Mouse (Mus musculus): ENCODE data around the gene Zfp428. TPM values are rescaled to one million over a fixed set of nuclear protein-coding genes. Genes with fewer than 3 reads are reported as not detected.

Gene Zfp428
- 2.2 TPM for polyA plus RNA-seq (2017; shearing (Covaris generic))

GRCm38 (mm10) chr7:24506838-24507725 is at the start of gene Zfp428:
Gene Zfp428 (plus strand): TSS chr7:24507006.

GRCm38 (mm10) chr7:24462388-24463319 is 44.2 kb upstream of the Zfp428 start, which contains the start of gene Plaur:
Gene Plaur (plus strand): TSS chr7:24462484.

GRCm38 (mm10) chr7:24481474-24482207 is 25.2 kb upstream of the Zfp428 start, which contains the start of gene Cadm4:
Gene Cadm4 (plus strand): TSS chr7:24482023.

GRCm38 (mm10) chr7:24512355-24512754 is 5.5 kb downstream of the Zfp428 start, which contains the start of gene AC161166.1:
Gene AC161166.1 (minus strand): TSS chr7:24512455.

GRCm38 (mm10) chr7:24530062-24530931 is 23.5 kb downstream of the Zfp428 start, which contains the start of gene Irgq:
Gene Irgq (plus strand): TSS chr7:24530689.

GRCm38 (mm10) chr7:24546068-24546614 is 39.3 kb downstream of the Zfp428 start, which contains the start of the genes Pinlyp and Xrcc1:
Gene Pinlyp (minus strand): TSS chr7:24546118.
Gene Xrcc1 (plus strand): TSS chr7:24546289.

Other genes starting within 250 kb of the Zfp428 start
- gene Zfp93, start 236.6 kb upstream of the Zfp428 start, polyA plus RNA-seq (2017; shearing (Covaris generic)): 1.7 TPM
- gene Zfp61, start 205.8 kb upstream of the Zfp428 start, polyA plus RNA-seq (2017; shearing (Covaris generic)): 20.5 TPM
- gene Zfp94, start 190.3 kb upstream of the Zfp428 start, polyA plus RNA-seq (2017; shearing (Covaris generic)): 12.3 TPM
- gene Tescl, start 173.1 kb upstream of the Zfp428 start, polyA plus RNA-seq (2017; shearing (Covaris generic)): not detected
- not detected for gene Lypd5, start 157.8 kb upstream of the Zfp428 start, polyA plus RNA-seq (2017; shearing (Covaris generic))
- 397 TPM for gene Kcnn4, start 136.7 kb upstream of the Zfp428 start, polyA plus RNA-seq (2017; shearing (Covaris generic))
- gene Smg9, start 107.4 kb upstream of the Zfp428 start, polyA plus RNA-seq (2017; shearing (Covaris generic)): 66.6 TPM
- 0.41 TPM for gene Irgc1, start 54.7 kb upstream of the Zfp428 start, polyA plus RNA-seq (2017; shearing (Covaris generic))
- gene Plaur, start 44.5 kb upstream of the Zfp428 start, polyA plus RNA-seq (2017; shearing (Covaris generic)): 1.7 TPM
- not detected for gene Cadm4, start 25.0 kb upstream of the Zfp428 start, polyA plus RNA-seq (2017; shearing (Covaris generic))
- gene AC161166.1, start 5.4 kb downstream of the Zfp428 start, polyA plus RNA-seq (2017; shearing (Covaris generic)): not detected
- gene Irgq, start 23.7 kb downstream of the Zfp428 start, polyA plus RNA-seq (2017; shearing (Covaris generic)): 4.8 TPM
- gene Pinlyp, start 39.1 kb downstream of the Zfp428 start, polyA plus RNA-seq (2017; shearing (Covaris generic)): not detected
- gene Xrcc1, start 39.3 kb downstream of the Zfp428 start, polyA plus RNA-seq (2017; shearing (Covaris generic)): 75.0 TPM
- 19.1 TPM for gene Ethe1, start 80.5 kb downstream of the Zfp428 start, polyA plus RNA-seq (2017; shearing (Covaris generic))
- 0.47 TPM for gene Zfp575, start 80.6 kb downstream of the Zfp428 start, polyA plus RNA-seq (2017; shearing (Covaris generic))
- gene Phldb3, start 103.8 kb downstream of the Zfp428 start, polyA plus RNA-seq (2017; shearing (Covaris generic)): 1.3 TPM
- not detected for gene Lypd3, start 129.5 kb downstream of the Zfp428 start, polyA plus RNA-seq (2017; shearing (Covaris generic))
- not detected for gene Tex101, start 169.7 kb downstream of the Zfp428 start, polyA plus RNA-seq (2017; shearing (Covaris generic))
- gene BC049730, start 202.2 kb downstream of the Zfp428 start, polyA plus RNA-seq (2017; shearing (Covaris generic)): not detected
- not detected for gene Gm4763, start 219.9 kb downstream of the Zfp428 start, polyA plus RNA-seq (2017; shearing (Covaris generic))